Mouse (Mus musculus) kidney, embryonic 14.5 days (tissue): ENCODE results near the gene Gpr182. TPM values are rescaled to one million over a fixed set of nuclear protein-coding genes. Genes with fewer than 3 reads are reported as not detected.
A peak's percentile ranks its signal among the peaks of the same experiment; 100 is the strongest.
"Not testable (repeated sequence)": the region's sequence is repeated elsewhere in the genome, so short reads cannot be mapped to it uniquely, and the experiment has no call there.

Source experiments
- ATAC-seq: fragments of 200-750 bp; cut with Nextera tagmentation; 2 replicates; pipeline ENCODE4 v1.8.0; 2017; ENCODE audit warnings: moderate number of reproducible peaks, mild to moderate bottlenecking, moderate TSS enrichment, moderate library complexity; ENCODE audit not compliant: low FRiP score, low TSS enrichment
- H3K27ac ChIP-seq: fragments of 300-500 bp; sonication (generic); 2 replicates; pipeline ENCODE4 v1.5.1; 2014; ENCODE audit warnings: low read depth, mild to moderate bottlenecking, low read length, moderate library complexity, mixed read lengths
- H3K27me3 ChIP-seq: fragments of 300-500 bp; sonication (generic); 2 replicates; pipeline ENCODE4 v1.6.1; 2014; ENCODE audit warnings: mild to moderate bottlenecking, low read length; ENCODE audit not compliant: control insufficient read depth, insufficient read depth
- H3K36me3 ChIP-seq: fragments of 300-500 bp; sonication (generic); 2 replicates; pipeline ENCODE4 v1.6.1; 2014; ENCODE audit warnings: low read length, mixed read lengths; ENCODE audit not compliant: control insufficient read depth, insufficient read depth
- H3K4me1 ChIP-seq: fragments of 300-500 bp; sonication (generic); 2 replicates; pipeline ENCODE4 v1.6.1; 2014; ENCODE audit warnings: low read length, mixed read lengths; ENCODE audit not compliant: control insufficient read depth, insufficient read depth
- H3K4me2 ChIP-seq: fragments of 300-500 bp; sonication (generic); replicated peaks from 2 replicates; pipeline ENCODE4 v1.6.1; 2014; ENCODE audit warnings: low read depth, mild to moderate bottlenecking, low read length
- H3K4me3 ChIP-seq: fragments of 300-500 bp; sonication (generic); 2 replicates; pipeline ENCODE4 v1.5.1; 2014; ENCODE audit warnings: mild to moderate bottlenecking, low read length
- H3K9ac ChIP-seq: fragments of 300-500 bp; sonication (generic); 2 replicates; pipeline ENCODE4 v1.6.1; 2014; ENCODE audit warnings: low read depth, mild to moderate bottlenecking, low read length, moderate library complexity
- H3K9me3 ChIP-seq: fragments of 300-500 bp; sonication (generic); 2 replicates; pipeline ENCODE4 v1.6.1; 2016; ENCODE audit warnings: low read length; ENCODE audit not compliant: control insufficient read depth
- WGBS: fragments of 180-500 bp; shearing (Covaris S2); extraction: QIAGEN DNeasy Blood & Tissue Kit; methylation state at CpG from one replicate; pipeline ENCODE4 v1.1.7; 2014; 5-methylcytosine and 5-hydroxymethylcytosine counted together
- polyA plus RNA-seq: library from polyadenylated mRNA; unstranded; fragments of >200 nt; fragmentation: Nextera tagmentation; extraction: Ambion mirVana; gene quantifications from 2 replicates; pipeline ENCODE4 v1.2.1, GENCODE M21; 2014

Gpr182 gene
- 2.0 and 3.7 TPM in 2 replicates for polyA plus RNA-seq

GRCm38 (mm10) chr10:127751548-127751947 lies at the start of gene Gpr182:
TSS of gene Gpr182 (minus strand) at chr10:127751732.
- 0 out of 2 replicates have a peak, but pooled peaks have one; percentile 25 for ATAC-seq
- Histone ChIP-seq H3K9ac (no peak within 1 kb of the TSS), H3K4me1 (peaks cover 32% of the 10 kb centered on the region), H3K4me2 (peak within 1 kb of the TSS; percentile 34), H3K4me3 (no peak within 1 kb of the TSS; the same call in 1 of the 2 replicates), H3K36me3 (peaks cover 21% of the 10 kb centered on the region), H3K9me3 (no peaks in the 10 kb centered on the region), H3K27me3 (no peaks in the 10 kb centered on the region), H3K27ac (no peak within 1 kb of the TSS)
- WGBS, result 37% methylated on average over 8 of the region's 8 CpGs

- H3K4me2 ChIP-seq, result no peak within 1 kb of the TSS
- no peaks in the 10 kb centered on the region for H3K36me3 ChIP-seq
- ATAC-seq, result no peak
- no peak within 1 kb of the TSS for H3K27ac ChIP-seq
- H3K27me3 ChIP-seq, result no peaks in the 10 kb centered on the region
- H3K9ac ChIP-seq, result no peak within 1 kb of the TSS
- H3K4me1 ChIP-seq, result no peaks in the 10 kb centered on the region
- H3K4me3 ChIP-seq, result no peak within 1 kb of the TSS
- 86% methylated on average over 6 of the region's 6 CpGs for WGBS
- no peaks in the 10 kb centered on the region for H3K9me3 ChIP-seq
Measured at GRCm38 (mm10) chr10:127800891-127801290, 49.4 kb upstream of the Gpr182 start, which contains the start of gene Rdh16. TSS of gene Rdh16 (plus strand) at chr10:127801152.

- no peak for ATAC-seq
- 78% methylated on average over 1 of the region's 1 CpGs for WGBS
- no peaks in the 10 kb centered on the region for H3K27me3 ChIP-seq
- no peak overlapping the region for H3K4me2 ChIP-seq
- H3K4me1 ChIP-seq, result no peaks in the 10 kb centered on the region
- H3K27ac ChIP-seq, result no peak overlapping the region
- no peaks in the 10 kb centered on the region for H3K9me3 ChIP-seq
- no peak overlapping the region for H3K9ac ChIP-seq
- no peak overlapping the region for H3K4me3 ChIP-seq
- H3K36me3 ChIP-seq, result no peaks in the 10 kb centered on the region
Measured at GRCm38 (mm10) chr10:127799295-127799694, 47.8 kb upstream of the Gpr182 start.

- not testable (repeated sequence) for H3K4me1 ChIP-seq, H3K4me3 ChIP-seq, ATAC-seq, H3K27ac ChIP-seq, H3K9me3 ChIP-seq, H3K36me3 ChIP-seq, H3K27me3 ChIP-seq, H3K9ac ChIP-seq, H3K4me2 ChIP-seq
- 84% methylated on average over 1 of the region's 1 CpGs for WGBS
Measured at GRCm38 (mm10) chr10:127785411-127785810, 33.9 kb upstream of the Gpr182 start.

GRCm38 (mm10) chr10:127782321-127782720 lies 30.8 kb upstream of the Gpr182 start:
- 94% methylated on average over 17 of the region's 17 CpGs for whole genome bisulfite sequencing
- not testable (repeated sequence) for ATAC-seq, H3K4me3 ChIP-seq, H3K36me3 ChIP-seq, H3K4me1 ChIP-seq, H3K27ac ChIP-seq, H3K4me2 ChIP-seq, H3K9ac ChIP-seq, H3K9me3 ChIP-seq, H3K27me3 ChIP-seq

- ATAC-seq, result no peak
- no peaks in the 10 kb centered on the region for H3K9me3 ChIP-seq
- H3K36me3 ChIP-seq, result no peaks in the 10 kb centered on the region
- WGBS, result 76% methylated on average over 2 of the region's 2 CpGs
- H3K9ac ChIP-seq, result no peak within 1 kb of the TSS
- no peak within 1 kb of the TSS for H3K4me3 ChIP-seq
- no peaks in the 10 kb centered on the region for H3K27me3 ChIP-seq
- H3K27ac ChIP-seq, result no peak within 1 kb of the TSS
- no peak within 1 kb of the TSS for H3K4me2 ChIP-seq
- no peaks in the 10 kb centered on the region for H3K4me1 ChIP-seq
Measured at GRCm38 (mm10) chr10:127776011-127776410, 24.5 kb upstream of the Gpr182 start, which contains the start of gene Rdh9. TSS of gene Rdh9 (plus strand) at chr10:127776386.

- no peak overlapping the region for H3K27ac ChIP-seq
- H3K9ac ChIP-seq, result no peak overlapping the region
- H3K9me3 ChIP-seq, result no peaks in the 10 kb centered on the region
- no peak overlapping the region for H3K4me3 ChIP-seq
- no peak overlapping the region for H3K4me2 ChIP-seq
- H3K27me3 ChIP-seq, result no peaks in the 10 kb centered on the region
- WGBS, result 73% methylated on average over 1 of the region's 1 CpGs
- no peaks in the 10 kb centered on the region for H3K36me3 ChIP-seq
- ATAC-seq, result 0 out of 2 replicates have a peak, but pooled peaks have one; percentile 49
- H3K4me1 ChIP-seq, result no peaks in the 10 kb centered on the region
Measured at GRCm38 (mm10) chr10:127766564-127766963, 15.0 kb upstream of the Gpr182 start.

- ATAC-seq, result peak; percentile 78
- H3K36me3 ChIP-seq, result no peaks in the 10 kb centered on the region
- H3K9ac ChIP-seq, result no peak overlapping the region
- no peaks in the 10 kb centered on the region for H3K9me3 ChIP-seq
- H3K27ac ChIP-seq, result peak overlapping the region; percentile 71; the same call in 1 of the 2 replicates
- H3K4me3 ChIP-seq, result no peak overlapping the region
- H3K27me3 ChIP-seq, result no peaks in the 10 kb centered on the region
- WGBS, result 53% methylated on average over 12 of the region's 12 CpGs
- 0 out of 2 replicates have a peak overlapping the region, but pooled peaks have one; percentile 2 for H3K4me2 ChIP-seq
- H3K4me1 ChIP-seq, result no peaks in the 10 kb centered on the region
Measured at GRCm38 (mm10) chr10:127763914-127764680, 12.6 kb upstream of the Gpr182 start.

GRCm38 (mm10) chr10:127762926-127763325 lies 11.4 kb upstream of the Gpr182 start:
- H3K9me3 ChIP-seq, H3K4me1 ChIP-seq, H3K27ac ChIP-seq, H3K36me3 ChIP-seq, H3K4me3 ChIP-seq, H3K9ac ChIP-seq, ATAC-seq, H3K4me2 ChIP-seq, H3K27me3 ChIP-seq: not testable (repeated sequence)
- 85% methylated on average over 10 of the region's 10 CpGs for WGBS
